Mouse (Mus musculus): ENCODE results near the gene Tead1.

GRCm38 (mm10) chr7:112645724-112646123 lies 33.4 kb upstream of the Tead1 start:
- TF ChIP-seq EP300 (optimal IDR thresholded peaks at IDR 0.05) (no peak), CTCF (IDR thresholded peaks at IDR 0.05; ENCODE audit: low read depth) (no peak)
